Mouse (Mus musculus) testis, adult 2 months (tissue): ENCODE results near the gene Dach2. TPM values are rescaled to one million over a fixed set of nuclear protein-coding genes. Genes with fewer than 3 reads are reported as not detected.

Experiments
- H3K27ac ChIP-seq: fragments of 200-500 bp; 2 replicates; pipeline ENCODE4 v1.5.1; 2012; ENCODE audit warnings: low read depth, low read length; ENCODE audit not compliant: control insufficient read depth, insufficient read depth
- H3K27me3 ChIP-seq: fragments of 200-500 bp; 2 replicates; pipeline ENCODE4 v1.6.1; 2012; ENCODE audit warnings: mild to moderate bottlenecking, low read length, moderate library complexity; ENCODE audit not compliant: control insufficient read depth, insufficient read depth
- H3K36me3 ChIP-seq: fragments of 200-500 bp; 2 replicates; pipeline ENCODE4 v1.6.1; 2012; ENCODE audit warnings: mild to moderate bottlenecking, low read length; ENCODE audit not compliant: control insufficient read depth, insufficient read depth
- H3K4me1 ChIP-seq: fragments of 200-500 bp; 2 replicates; pipeline ENCODE4 v1.6.1; 2012; ENCODE audit warnings: low read length; ENCODE audit not compliant: control insufficient read depth, insufficient read depth
- H3K4me3 ChIP-seq: fragments of 200-500 bp; 2 replicates; pipeline ENCODE4 v1.5.1; 2012; ENCODE audit warnings: low read depth, mild to moderate bottlenecking, low read length, moderate library complexity, mixed read lengths; ENCODE audit not compliant: control insufficient read depth
- CTCF ChIP-seq: fragments of 200-500 bp; IDR thresholded peaks from 2 replicates; pipeline ENCODE4 v1.5.1; 2012; ENCODE audit warnings: low read depth, mild to moderate bottlenecking, inconsistent platforms, low read length, moderate library complexity; ENCODE audit not compliant: control insufficient read depth, insufficient read depth, insufficient replicate concordance
- POLR2A ChIP-seq: fragments of 200-500 bp; IDR thresholded peaks from 2 replicates; pipeline ENCODE4 v1.6.1; 2012; ENCODE audit warnings: low read depth, mild to moderate bottlenecking, inconsistent platforms, low read length, moderate library complexity; ENCODE audit not compliant: control insufficient read depth
- polyA plus RNA-seq: library from polyadenylated mRNA; depleted of rRNA; stranded (reverse); fragments of >200 nt; gene quantifications from 2 replicates; pipeline ENCODE4 v1.2.3, GENCODE M21; 2012; rRNA removed

The Dach2 gene
- polyA plus RNA-seq, 1 experiment, result 0.02 TPM

DNA sequence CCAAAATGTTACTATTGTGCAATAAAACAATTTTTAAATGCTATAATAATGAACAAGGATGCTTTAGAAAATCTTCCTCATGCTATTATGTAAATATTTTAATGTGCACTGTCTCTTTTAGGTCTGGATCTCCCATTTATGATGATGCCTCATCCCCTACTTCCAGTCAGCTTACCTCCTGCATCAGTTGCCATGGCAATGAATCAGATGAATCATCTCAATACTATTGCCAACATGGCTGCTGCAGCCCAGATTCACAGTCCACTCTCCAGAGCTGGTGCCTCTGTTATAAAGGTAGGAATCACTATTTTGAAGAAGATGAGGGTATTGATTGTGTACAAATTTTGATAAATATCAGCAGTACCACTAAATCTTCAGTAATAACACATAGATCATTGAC lies 426.8 kb downstream of the Dach2 start:
- no peaks in the 10 kb centered on the region for H3K27me3 ChIP-seq
- no peak overlapping the region for H3K27ac ChIP-seq
- no peak overlapping the region for H3K4me3 ChIP-seq
- H3K36me3 ChIP-seq, result no peaks in the 10 kb centered on the region
- H3K4me1 ChIP-seq, result no peaks in the 10 kb centered on the region
- TF ChIP-seq POLR2A, result no peak
- no peak for TF ChIP-seq CTCF

DNA sequence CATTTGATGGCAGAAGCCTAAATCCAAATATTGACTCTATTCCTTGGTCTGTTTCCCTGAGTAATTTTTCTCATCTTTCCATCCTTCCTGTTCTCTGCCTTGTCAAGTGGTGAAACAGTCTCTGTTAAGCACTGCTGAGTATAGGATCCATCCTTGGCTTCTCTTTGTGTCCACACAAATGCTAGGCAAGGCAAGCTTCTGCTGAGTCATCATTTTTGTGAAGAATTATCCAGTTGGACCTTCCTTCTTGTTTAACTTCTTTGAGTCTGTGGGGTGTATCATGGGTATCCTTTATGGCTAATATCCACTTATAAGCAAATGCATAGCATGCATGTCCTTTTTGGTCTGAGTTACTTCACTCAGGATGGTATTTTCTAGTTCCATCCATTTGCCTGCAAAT lies 449.8 kb downstream of the Dach2 start:
- TF ChIP-seq POLR2A, result no peak
- no peak for TF ChIP-seq CTCF
- H3K27ac ChIP-seq, result no peak overlapping the region
- H3K36me3 ChIP-seq, result no peaks in the 10 kb centered on the region
- no peaks in the 10 kb centered on the region for H3K4me1 ChIP-seq
- H3K27me3 ChIP-seq, result no peaks in the 10 kb centered on the region
- no peak overlapping the region for H3K4me3 ChIP-seq

DNA sequence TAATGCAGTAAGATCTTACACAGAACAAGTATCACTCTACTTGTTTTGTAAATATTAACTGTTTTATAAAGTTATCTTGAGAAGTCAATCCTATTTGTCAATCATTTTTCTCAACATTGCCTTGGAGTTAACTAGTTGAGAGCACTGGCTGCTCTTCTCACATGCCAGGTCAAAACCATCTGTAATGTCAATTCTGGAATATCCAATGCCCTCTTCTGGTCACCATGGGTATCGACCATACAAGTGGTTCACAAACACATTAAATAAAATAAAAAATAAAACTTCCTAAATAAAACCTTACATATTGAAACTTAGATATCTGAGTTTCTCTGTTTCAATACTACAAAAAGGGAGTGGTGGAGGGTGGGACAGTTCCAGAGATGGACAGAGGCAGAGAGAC lies 495.0 kb downstream of the Dach2 start:
- TF ChIP-seq CTCF, result no peak
- no peak for TF ChIP-seq POLR2A
- no peaks in the 10 kb centered on the region for H3K36me3 ChIP-seq
- H3K27ac ChIP-seq, result no peak overlapping the region
- H3K4me1 ChIP-seq, result no peaks in the 10 kb centered on the region
- H3K27me3 ChIP-seq, result no peaks in the 10 kb centered on the region
- H3K4me3 ChIP-seq, result no peak overlapping the region

DNA sequence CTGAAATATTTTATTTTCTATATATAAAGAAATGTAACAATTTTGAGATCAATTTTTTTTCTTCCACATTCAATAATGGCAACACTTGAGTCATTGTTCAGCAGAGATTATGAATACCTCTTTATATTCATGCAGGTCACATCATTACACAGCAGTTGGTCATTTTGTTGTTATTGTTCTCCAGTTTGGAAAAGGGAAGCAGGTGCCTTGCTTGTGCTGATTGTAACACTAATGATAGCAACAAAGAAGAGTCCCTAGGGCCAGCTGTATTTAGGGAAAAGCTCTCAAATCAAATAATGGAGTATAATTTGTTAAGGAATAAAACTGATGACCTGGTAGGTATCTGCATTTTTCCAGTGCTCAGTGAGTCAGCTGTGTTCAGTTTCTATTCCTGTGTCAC lies 513.1 kb downstream of the Dach2 start:
- Histone ChIP-seq H3K27me3 (no peaks in the 10 kb centered on the region), H3K4me3 (no peak overlapping the region), H3K36me3 (no peaks in the 10 kb centered on the region), H3K4me1 (no peaks in the 10 kb centered on the region), H3K27ac (no peak overlapping the region)
- TF ChIP-seq CTCF, result no peak
- TF ChIP-seq POLR2A, result no peak

DNA sequence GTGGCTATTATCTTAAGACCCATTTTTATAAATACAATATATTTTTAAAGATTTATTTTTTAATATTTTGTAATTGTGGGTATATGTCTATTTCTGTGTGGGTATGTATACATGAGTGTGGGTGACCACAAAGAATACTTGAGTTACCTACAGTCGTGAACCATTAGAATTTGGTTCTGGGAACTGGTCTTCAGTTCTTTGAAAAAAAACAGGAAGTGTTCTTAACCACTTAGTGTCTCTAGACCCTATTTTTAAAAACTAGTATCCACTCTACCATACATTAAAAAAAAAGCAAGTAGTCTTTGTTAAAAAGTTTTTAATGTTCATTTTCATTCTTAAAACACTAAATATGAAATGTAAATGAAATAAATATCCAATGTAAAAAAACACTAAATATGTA lies 529.5 kb downstream of the Dach2 start:
- Histone ChIP-seq H3K4me3 (no peak overlapping the region), H3K27ac (no peak overlapping the region), H3K36me3 (no peaks in the 10 kb centered on the region), H3K27me3 (no peaks in the 10 kb centered on the region), H3K4me1 (no peaks in the 10 kb centered on the region)
- TF ChIP-seq CTCF (no peak), POLR2A (no peak)

DNA sequence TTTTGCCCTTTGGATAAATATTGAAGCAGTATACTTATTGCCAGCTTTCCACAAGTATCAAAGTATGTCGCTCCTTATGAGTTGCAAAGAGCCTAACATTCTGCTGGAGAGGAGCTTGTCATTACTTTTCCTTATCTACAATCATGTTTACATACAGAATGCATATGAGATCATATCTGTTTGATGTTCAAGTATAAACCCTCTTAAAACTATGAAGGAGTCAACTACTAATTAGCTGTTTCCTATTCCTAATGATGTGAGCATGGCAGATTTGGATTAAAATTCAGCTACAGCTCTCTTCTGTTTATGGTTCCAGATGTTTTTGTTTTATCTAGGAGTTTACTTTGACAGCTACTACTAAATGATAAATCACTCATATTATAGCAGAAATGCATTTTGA lies 535.8 kb downstream of the Dach2 start:
- TF ChIP-seq POLR2A, result no peak
- TF ChIP-seq CTCF, result no peak
- Histone ChIP-seq H3K27me3 (no peaks in the 10 kb centered on the region), H3K27ac (no peak overlapping the region), H3K36me3 (no peaks in the 10 kb centered on the region), H3K4me3 (no peak overlapping the region), H3K4me1 (no peaks in the 10 kb centered on the region)

DNA sequence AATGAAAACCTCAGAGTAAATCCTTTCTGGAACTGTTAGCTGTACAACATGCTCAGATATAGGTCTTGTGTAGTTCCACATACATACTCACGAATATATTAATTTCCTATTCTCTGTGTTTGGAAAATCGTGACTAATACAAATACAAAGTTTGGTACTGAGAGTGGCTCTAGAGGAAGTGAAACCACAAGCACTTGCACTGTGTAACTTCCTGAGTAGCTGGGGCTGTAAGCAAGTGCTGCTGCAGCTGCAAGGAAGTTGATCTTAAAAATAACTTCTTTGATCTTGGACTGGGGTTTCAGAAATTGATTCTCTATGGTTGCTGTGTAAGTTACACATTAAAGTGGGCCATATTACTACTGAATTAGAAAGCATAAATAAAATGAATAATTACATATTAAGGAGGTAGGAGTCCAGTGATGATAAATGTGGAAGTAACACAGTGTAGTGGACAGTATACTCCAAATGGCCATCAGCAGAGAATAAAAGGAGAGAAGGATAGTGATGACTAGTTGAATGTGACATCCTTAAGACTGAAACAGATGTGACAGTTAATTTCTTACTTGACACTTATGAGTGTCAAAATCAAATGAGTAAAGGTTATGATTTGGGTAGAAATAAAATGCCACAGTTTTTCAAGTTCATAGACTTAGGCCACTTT lies 570.7 kb downstream of the Dach2 start:
- TF ChIP-seq CTCF (no peak), POLR2A (no peak)
- no peaks in the 10 kb centered on the region for H3K27me3 ChIP-seq
- no peak overlapping the region for H3K4me3 ChIP-seq
- no peak overlapping the region for H3K27ac ChIP-seq
- H3K36me3 ChIP-seq, result no peaks in the 10 kb centered on the region
- H3K4me1 ChIP-seq, result no peaks in the 10 kb centered on the region

Other genes starting within 250 kb of the Dach2 start
- 0.25 and 0.67 TPM in 2 replicates for gene Chm, start 112.0 kb upstream of the Dach2 start, polyA plus RNA-seq